Mouse (Mus musculus): ENCODE data around the gene Mettl26. TPM values are rescaled to one million over a fixed set of nuclear protein-coding genes. Genes with fewer than 3 reads are reported as not detected.

Mettl26 gene
- 29.2 TPM for total RNA-seq (2023)

GRCm38 (mm10) chr17:25874721-25875170, at the start of gene Mettl26:
TSS of gene Mettl26 (plus strand) at chr17:25875074.

GRCm38 (mm10) chr17:25828712-25829557, 45.9 kb upstream of the Mettl26 start, which contains the start of gene Jmjd8:
TSS of gene Jmjd8 (plus strand) at chr17:25828867.

GRCm38 (mm10) chr17:25833291-25833663, 41.6 kb upstream of the Mettl26 start, which contains the start of gene Stub1:
TSS of gene Stub1 (minus strand) at chr17:25833404.

GRCm38 (mm10) chr17:25837076-25837410, 37.8 kb upstream of the Mettl26 start, which contains the start of gene Rhbdl1:
TSS of gene Rhbdl1 (minus strand) at chr17:25837295.

GRCm38 (mm10) chr17:25841117-25841880, 33.6 kb upstream of the Mettl26 start, which contains the start of gene Gm20683:
TSS of gene Gm20683 (minus strand) at chr17:25841763.

GRCm38 (mm10) chr17:25844396-25844901, 30.4 kb upstream of the Mettl26 start, which contains the start of gene Rhot2:
TSS of gene Rhot2 (minus strand) at chr17:25844851.

GRCm38 (mm10) chr17:25860832-25861703, 13.8 kb upstream of the Mettl26 start, which contains the start of gene Wdr90:
TSS of gene Wdr90 (minus strand) at chr17:25861501.

GRCm38 (mm10) chr17:25868601-25869191, 6.2 kb upstream of the Mettl26 start, which contains the start of gene Mcrip2:
TSS of gene Mcrip2 (minus strand) at chr17:25868764.

GRCm38 (mm10) chr17:25880196-25880910, 5.5 kb downstream of the Mettl26 start, which contains the start of gene Wfikkn1:
TSS of gene Wfikkn1 (minus strand) at chr17:25880858.

GRCm38 (mm10) chr17:25919144-25919785, 44.4 kb downstream of the Mettl26 start, which contains the start of gene Rab40c:
TSS of gene Rab40c (minus strand) at chr17:25919727.

Other genes starting within 250 kb of the Mettl26 start
- gene Gng13, start 157.9 kb upstream of the Mettl26 start, total RNA-seq (2023), result not detected
- 10.9 TPM for gene Chtf18, start 147.7 kb upstream of the Mettl26 start, total RNA-seq (2023)
- gene Rpusd1, start 147.4 kb upstream of the Mettl26 start, total RNA-seq (2023), result 4.2 TPM
- not detected for gene Mslnl, start 139.0 kb upstream of the Mettl26 start, total RNA-seq (2023)
- gene Msln, start 120.7 kb upstream of the Mettl26 start, total RNA-seq (2023), result not detected
- gene Narfl, start 101.3 kb upstream of the Mettl26 start, total RNA-seq (2023), result 26.5 TPM
- gene Haghl, start 89.4 kb upstream of the Mettl26 start, total RNA-seq (2023), result 21.2 TPM
- gene Ccdc78, start 88.5 kb upstream of the Mettl26 start, total RNA-seq (2023), result not detected
- gene Fam173a, start 82.2 kb upstream of the Mettl26 start, total RNA-seq (2023), result 44.7 TPM
- gene AC134908.4, start 79.4 kb upstream of the Mettl26 start, total RNA-seq (2023), result not detected
- 22.7 TPM for gene Metrn, start 77.9 kb upstream of the Mettl26 start, total RNA-seq (2023)
- not detected for gene Fbxl16, start 66.0 kb upstream of the Mettl26 start, total RNA-seq (2023)
- gene Wdr24, start 51.4 kb upstream of the Mettl26 start, total RNA-seq (2023), result 22.7 TPM
- gene Jmjd8, start 46.2 kb upstream of the Mettl26 start, total RNA-seq (2023), result 32.0 TPM
- gene Stub1, start 41.7 kb upstream of the Mettl26 start, total RNA-seq (2023), result 61.9 TPM
- gene Rhbdl1, start 37.8 kb upstream of the Mettl26 start, total RNA-seq (2023), result 7.2 TPM
- 9.9 TPM for gene Gm20683, start 33.3 kb upstream of the Mettl26 start, total RNA-seq (2023)
- 72.3 TPM for gene Rhot2, start 30.2 kb upstream of the Mettl26 start, total RNA-seq (2023)
- 28.9 TPM for gene Wdr90, start 13.6 kb upstream of the Mettl26 start, total RNA-seq (2023)
- gene Mcrip2, start 6.3 kb upstream of the Mettl26 start, total RNA-seq (2023), result 8.2 TPM
- 5.9 TPM for gene Wfikkn1, start 5.8 kb downstream of the Mettl26 start, total RNA-seq (2023)
- gene Rab40c, start 44.7 kb downstream of the Mettl26 start, total RNA-seq (2023), result 23.6 TPM
- 55.6 TPM for gene Pigq, start 69.9 kb downstream of the Mettl26 start, total RNA-seq (2023)
- not detected for gene Nhlrc4, start 69.9 kb downstream of the Mettl26 start, total RNA-seq (2023)
- gene A930017K11Rik, start 77.5 kb downstream of the Mettl26 start, total RNA-seq (2023), result not detected
- gene Capn15, start 110.7 kb downstream of the Mettl26 start, total RNA-seq (2023), result 39.1 TPM
- 13.4 TPM for gene Rab11fip3, start 194.5 kb downstream of the Mettl26 start, total RNA-seq (2023)
- gene Decr2, start 215.3 kb downstream of the Mettl26 start, total RNA-seq (2023), result 3.7 TPM
- 3.5 TPM for gene Nme4, start 220.5 kb downstream of the Mettl26 start, total RNA-seq (2023)
- gene Tmem8, start 238.2 kb downstream of the Mettl26 start, total RNA-seq (2023), result 20.9 TPM
- gene Mrpl28, start 248.4 kb downstream of the Mettl26 start, total RNA-seq (2023), result 44.1 TPM